Mouse (Mus musculus): ENCODE measurements around the gene Rln3. TPM values are rescaled to one million over a fixed set of nuclear protein-coding genes. Genes with fewer than 3 reads are reported as not detected.

Gene Rln3
- polyA plus RNA-seq, 1 experiment from 2014 or later = not detected

GRCm38 (mm10) chr8:83998231-83999056, 46.4 kb downstream of the Rln3 start:
- Histone ChIP-seq H3K9me3 (replicated peaks; ENCODE audit: low read length) (no peaks in the 10 kb centered on the region), H3K4me2 (ENCODE audit: low read length) (peak overlapping the region; percentile 90), H3K9ac (ENCODE audit: low read depth, low read length) (peak overlapping the region; percentile 76), H3K36me3 (ENCODE audit: insufficient read depth, low read length) (0 out of 2 replicates have a peak, but pooled peaks cover 8% of the 10 kb centered on the region), H3K27ac (peak overlapping the region; percentile 94), H3K27me3 (ENCODE audit: insufficient read depth, low read length) (no peaks in the 10 kb centered on the region), H3K4me3 (replicated peaks; ENCODE audit: low read depth, low read length) (peak overlapping the region; percentile 61), H3K4me1 (replicated peaks; ENCODE audit: insufficient read depth, low read length) (peaks cover 14% of the 10 kb centered on the region)
- TF ChIP-seq CTCF (IDR thresholded peaks at IDR 0.05; ENCODE audit: low read depth) = peak; percentile 60
- DNase-seq (ENCODE audit: low spot score) = peak; percentile 80
- 1% methylated on average over 62 of the region's 92 CpGs for WGBS
- peak; percentile 9; the same call in 1 of the 2 replicates for ATAC-seq (replicated peaks; ENCODE audit: low FRiP score, low read depth)

- WGBS = under 1% methylated on average over 50 of the region's 112 CpGs
- H3K9me3 ChIP-seq (replicated peaks; ENCODE audit: low read length) = no peaks in the 10 kb centered on the region
- peak within 1 kb of the TSS; percentile 76 for H3K9ac ChIP-seq (ENCODE audit: low read depth, low read length)
- peaks cover 14% of the 10 kb centered on the region for H3K4me1 ChIP-seq (replicated peaks; ENCODE audit: insufficient read depth, low read length)
- TF ChIP-seq CTCF (IDR thresholded peaks at IDR 0.05; ENCODE audit: low read depth) = no peak
- ATAC-seq (replicated peaks; ENCODE audit: low FRiP score, low read depth) (0 out of 2 replicates have a peak, but pooled peaks have one; percentile 11), DNase-seq (ENCODE audit: low spot score) (no peak)
- peak within 1 kb of the TSS; percentile 94 for H3K27ac ChIP-seq
- H3K4me3 ChIP-seq (replicated peaks; ENCODE audit: low read depth, low read length) = peak within 1 kb of the TSS; percentile 75
- no peaks in the 10 kb centered on the region for H3K27me3 ChIP-seq (ENCODE audit: insufficient read depth, low read length)
- 0 out of 2 replicates have a peak, but pooled peaks cover 8% of the 10 kb centered on the region for H3K36me3 ChIP-seq (ENCODE audit: insufficient read depth, low read length)
- H3K4me2 ChIP-seq (ENCODE audit: low read length) = peak within 1 kb of the TSS; percentile 90
Measured at GRCm38 (mm10) chr8:83997511-83998141, 47.2 kb downstream of the Rln3 start, which contains the start of gene Samd1. Samd1 (plus strand) TSS chr8:83997672.

- no peak for TF ChIP-seq CTCF (IDR thresholded peaks at IDR 0.05; ENCODE audit: low read depth)
- Histone ChIP-seq H3K4me2 (ENCODE audit: low read length) (peak overlapping the region; percentile 90), H3K4me1 (replicated peaks; ENCODE audit: insufficient read depth, low read length) (peaks cover 14% of the 10 kb centered on the region), H3K27ac (peak overlapping the region; percentile 94), H3K9ac (ENCODE audit: low read depth, low read length) (peak overlapping the region; percentile 76), H3K4me3 (replicated peaks; ENCODE audit: low read depth, low read length) (peak overlapping the region; percentile 75), H3K36me3 (ENCODE audit: insufficient read depth, low read length) (peaks cover 9% of the 10 kb centered on the region; the same call in 1 of the 2 replicates), H3K27me3 (ENCODE audit: insufficient read depth, low read length) (no peaks in the 10 kb centered on the region), H3K9me3 (replicated peaks; ENCODE audit: low read length) (no peaks in the 10 kb centered on the region)
- ATAC-seq (replicated peaks; ENCODE audit: low FRiP score, low read depth) (peak; percentile 78), DNase-seq (ENCODE audit: low spot score) (peak; percentile 90)
- under 1% methylated on average over 61 of the region's 103 CpGs for WGBS
Measured at GRCm38 (mm10) chr8:83996567-83997505, 48.0 kb downstream of the Rln3 start.

- DNase-seq (ENCODE audit: low spot score) (no peak), ATAC-seq (replicated peaks; ENCODE audit: low FRiP score, low read depth) (no peak)
- Histone ChIP-seq H3K9ac (ENCODE audit: low read depth, low read length) (no peak overlapping the region), H3K9me3 (replicated peaks; ENCODE audit: low read length) (no peaks in the 10 kb centered on the region), H3K4me1 (replicated peaks; ENCODE audit: insufficient read depth, low read length) (peaks cover 14% of the 10 kb centered on the region), H3K27ac (no peak overlapping the region), H3K27me3 (ENCODE audit: insufficient read depth, low read length) (no peaks in the 10 kb centered on the region), H3K4me3 (replicated peaks; ENCODE audit: low read depth, low read length) (peak overlapping the region; percentile 75; the same call in 1 of the 2 replicates), H3K4me2 (ENCODE audit: low read length) (peak overlapping the region; percentile 90), H3K36me3 (ENCODE audit: insufficient read depth, low read length) (peaks cover 10% of the 10 kb centered on the region; the same call in 1 of the 2 replicates)
- 19% methylated on average over 12 of the region's 12 CpGs for WGBS
- TF ChIP-seq CTCF (IDR thresholded peaks at IDR 0.05; ENCODE audit: low read depth) = no peak
Measured at GRCm38 (mm10) chr8:83995973-83996372, 48.8 kb downstream of the Rln3 start.

GRCm38 (mm10) chr8:83994030-83994429, 50.8 kb downstream of the Rln3 start:
- H3K27ac ChIP-seq = no peak overlapping the region
- 92% methylated on average over 3 of the region's 3 CpGs for WGBS

More at GRCm38 (mm10) chr8:83994030-83994429, 50.8 kb downstream of the Rln3 start:
- no peak overlapping the region for H3K9ac ChIP-seq (ENCODE audit: low read depth, low read length)
- TF ChIP-seq CTCF (IDR thresholded peaks at IDR 0.05; ENCODE audit: low read depth) = no peak
- no peak overlapping the region for H3K4me3 ChIP-seq (replicated peaks; ENCODE audit: low read depth, low read length)
- peaks cover 28% of the 10 kb centered on the region; the same call in 1 of the 2 replicates for H3K36me3 ChIP-seq (ENCODE audit: insufficient read depth, low read length)
- no peaks in the 10 kb centered on the region for H3K27me3 ChIP-seq (ENCODE audit: insufficient read depth, low read length)
- ATAC-seq (replicated peaks; ENCODE audit: low FRiP score, low read depth) (no peak), DNase-seq (ENCODE audit: low spot score) (no peak)
- peaks cover 8% of the 10 kb centered on the region; the same call in 1 of the 2 replicates for H3K4me1 ChIP-seq (replicated peaks; ENCODE audit: insufficient read depth, low read length)
- H3K4me2 ChIP-seq (ENCODE audit: low read length) = no peak overlapping the region
- H3K9me3 ChIP-seq (replicated peaks; ENCODE audit: low read length) = no peaks in the 10 kb centered on the region

MicroRNAs within 50 kb of the gene (microRNA counts, 519-probe panel; counts per million panel counts)
- microRNA mmu-miR-1199 = 330 counts per million, percentile 68 among the panel's probes with 10 or more counts
- 330 counts per million, percentile 68 among the panel's probes with 10 or more counts for microRNA mmu-miR-709

Small RNA genes within 50 kb of the gene (microRNA-seq; reads per million reads assigned to microRNA genes)
- 6.2 reads per million, percentile 18 among the genes with 10 or more reads in this experiment for gene Mir1199
- gene Mir709 = not detected
- gene Mir8111 = 1.8 reads per million

Other genes with a start within 250 kb of the Rln3 start
- 11.5 and 14.4 TPM in 2 replicates for gene Adgrl1, start 144.9 kb downstream of the Rln3 start, polyA plus RNA-seq (2015; fragmentation: Nextera tagmentation; extraction: Ambion mirVana)
- gene Gm10644, start 89.8 kb downstream of the Rln3 start, polyA plus RNA-seq (2015; fragmentation: Nextera tagmentation; extraction: Ambion mirVana) = 0.46 and 0.47 TPM in 2 replicates
- 23.0 and 27.8 TPM in 2 replicates for gene Asf1b, start 89.5 kb downstream of the Rln3 start, polyA plus RNA-seq (2015; fragmentation: Nextera tagmentation; extraction: Ambion mirVana)
- 104 and 109 TPM in 2 replicates for gene Prkaca, start 72.0 kb downstream of the Rln3 start, polyA plus RNA-seq (2015; fragmentation: Nextera tagmentation; extraction: Ambion mirVana)
- 6.7 and 7.2 TPM in 2 replicates for gene Samd1, start 47.3 kb downstream of the Rln3 start, polyA plus RNA-seq (2015; fragmentation: Nextera tagmentation; extraction: Ambion mirVana)
- 1.1 and 1.7 TPM in 2 replicates for gene 1700067K01Rik, start 43.5 kb downstream of the Rln3 start, polyA plus RNA-seq (2015; fragmentation: Nextera tagmentation; extraction: Ambion mirVana)
- 15.8 and 21.0 TPM in 2 replicates for gene 2210011C24Rik, start 32.8 kb downstream of the Rln3 start, polyA plus RNA-seq (2015; fragmentation: Nextera tagmentation; extraction: Ambion mirVana)
- 12.7 and 15.7 TPM in 2 replicates for gene Palm3, start 23.5 kb downstream of the Rln3 start, polyA plus RNA-seq (2015; fragmentation: Nextera tagmentation; extraction: Ambion mirVana)
- 1.2 and 1.3 TPM in 2 replicates for gene Il27ra, start 2.4 kb downstream of the Rln3 start, polyA plus RNA-seq (2015; fragmentation: Nextera tagmentation; extraction: Ambion mirVana)
- 1.8 TPM in 2 replicates for gene Gm10643, start 20.1 kb upstream of the Rln3 start, polyA plus RNA-seq (2015; fragmentation: Nextera tagmentation; extraction: Ambion mirVana)
- 6.7 and 7.4 TPM in 2 replicates for gene Rfx1, start 21.8 kb upstream of the Rln3 start, polyA plus RNA-seq (2015; fragmentation: Nextera tagmentation; extraction: Ambion mirVana)
- 7.5 TPM in 2 replicates for gene Dcaf15, start 59.8 kb upstream of the Rln3 start, polyA plus RNA-seq (2015; fragmentation: Nextera tagmentation; extraction: Ambion mirVana)
- 0.05 and 0.14 TPM in 2 replicates for gene Podnl1, start 81.0 kb upstream of the Rln3 start, polyA plus RNA-seq (2015; fragmentation: Nextera tagmentation; extraction: Ambion mirVana)
- 17.2 and 19.1 TPM in 2 replicates for gene Cc2d1a, start 102.9 kb upstream of the Rln3 start, polyA plus RNA-seq (2015; fragmentation: Nextera tagmentation; extraction: Ambion mirVana)
- gene 4930432K21Rik, start 103.0 kb upstream of the Rln3 start, polyA plus RNA-seq (2015; fragmentation: Nextera tagmentation; extraction: Ambion mirVana) = 1.3 and 1.6 TPM in 2 replicates
- gene Nanos3, start 140.2 kb upstream of the Rln3 start, polyA plus RNA-seq (2015; fragmentation: Nextera tagmentation; extraction: Ambion mirVana) = 8.6 and 9.6 TPM in 2 replicates
- 10.5 and 11.0 TPM in 2 replicates for gene Zswim4, start 192.1 kb upstream of the Rln3 start, polyA plus RNA-seq (2015; fragmentation: Nextera tagmentation; extraction: Ambion mirVana)
- 373 and 388 TPM in 2 replicates for gene D8Ertd738e, start 204.7 kb upstream of the Rln3 start, polyA plus RNA-seq (2015; fragmentation: Nextera tagmentation; extraction: Ambion mirVana)
- 80.4 and 81.6 TPM in 2 replicates for gene Mri1, start 212.3 kb upstream of the Rln3 start, polyA plus RNA-seq (2015; fragmentation: Nextera tagmentation; extraction: Ambion mirVana)
- 17.4 and 20.2 TPM in 2 replicates for gene Ccdc130, start 225.4 kb upstream of the Rln3 start, polyA plus RNA-seq (2015; fragmentation: Nextera tagmentation; extraction: Ambion mirVana)

All from kidney, postnatal 0 days (tissue).